Mouse (Mus musculus) inflammation-experienced regulatory T-cells, adult 6 months (primary cell): ENCODE measurements around the gene Gabarapl2. TPM values are rescaled to one million over a fixed set of nuclear protein-coding genes. Genes with fewer than 3 reads are reported as not detected.
"Not testable (repeated sequence)": the region's sequence is repeated elsewhere in the genome, so short reads cannot be mapped to it uniquely, and the experiment has no call there.

Source experiments
- ATAC-seq: one replicate; pipeline ENCODE4 v1.8.0; 2017
- polyA plus RNA-seq, 3 experiments: library from polyadenylated mRNA; unstranded; fragments of 100-300 nt; shearing (Covaris generic); gene quantifications; one replicate each; pipeline ENCODE4 v1.2.1; 2017

Gabarapl2 gene
- polyA plus RNA-seq, 3 experiments from 2014 or later = 252 to 286 (median 255) TPM

DNA sequence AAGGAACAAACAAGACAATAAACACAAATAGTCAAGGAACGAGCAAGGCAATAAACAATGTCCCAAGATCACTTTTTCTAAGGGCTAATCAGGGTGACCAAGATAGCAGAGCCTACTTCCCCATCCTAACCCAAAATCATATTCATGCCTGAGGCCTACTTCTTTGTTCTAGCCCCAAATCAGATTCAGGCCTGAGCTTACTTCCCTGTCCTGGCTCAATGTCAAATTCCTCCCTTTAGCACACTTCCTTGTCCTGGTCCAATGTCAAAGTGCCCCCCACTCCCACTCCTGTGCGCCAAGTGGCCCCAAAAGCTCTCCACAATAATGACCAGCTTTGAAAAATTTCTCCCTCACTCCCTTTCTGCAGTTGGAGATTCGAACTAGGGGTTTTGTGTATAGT is 3.3 kb upstream of the Gabarapl2 start:
- no peak for ATAC-seq

DNA sequence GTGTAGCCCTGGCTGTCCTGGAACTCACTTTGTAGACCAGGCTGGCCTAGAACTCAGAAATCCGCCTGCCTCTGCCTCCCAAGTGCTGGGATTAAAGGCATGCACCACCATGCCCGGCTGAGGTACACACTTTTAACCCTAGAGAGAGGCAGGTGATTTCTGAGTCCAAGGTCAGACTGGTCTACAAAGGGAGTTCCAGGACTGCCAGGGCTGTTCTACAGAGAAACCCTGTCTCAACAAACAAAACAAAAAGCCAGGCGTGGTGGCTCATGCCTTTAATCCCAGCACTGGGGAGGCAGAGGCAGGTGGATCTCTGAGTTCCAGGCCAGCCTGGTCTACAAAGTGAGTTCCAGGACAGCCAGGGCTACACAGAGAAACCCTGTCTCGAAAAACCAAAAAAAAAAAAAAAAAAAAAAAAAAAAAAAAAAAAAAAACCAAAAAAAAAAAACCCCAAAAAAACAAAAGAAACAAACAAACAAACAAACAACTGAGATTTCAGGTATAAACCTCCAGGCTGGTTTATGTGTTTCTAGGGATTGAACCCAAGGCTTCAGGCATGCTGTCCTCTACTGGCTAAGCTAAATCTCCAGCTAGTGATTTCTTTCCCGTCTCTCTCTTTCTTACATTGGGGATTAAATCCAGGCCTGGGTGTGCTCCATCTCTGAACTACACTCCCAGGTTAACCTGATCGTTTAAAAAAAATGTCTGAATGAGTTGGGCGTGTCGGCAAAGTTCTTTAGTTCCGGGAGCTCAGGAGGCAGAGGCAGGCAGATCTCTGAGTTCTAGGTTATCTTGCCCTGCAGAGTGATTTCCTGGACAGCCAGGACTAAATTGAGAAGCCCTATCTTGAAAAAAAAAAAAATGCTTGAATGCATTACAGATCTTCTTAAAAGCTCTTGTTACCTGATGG is 2.2 kb upstream of the Gabarapl2 start:
- ATAC-seq = not testable (repeated sequence)

- peak; percentile 42 for ATAC-seq
Observed at GRCm38 (mm10) chr8:111939516-111940142, 874 bp upstream of the Gabarapl2 start.

GRCm38 (mm10) chr8:111941101-111941454 is 575 bp downstream of the Gabarapl2 start:
- ATAC-seq = peak; percentile 43

DNA sequence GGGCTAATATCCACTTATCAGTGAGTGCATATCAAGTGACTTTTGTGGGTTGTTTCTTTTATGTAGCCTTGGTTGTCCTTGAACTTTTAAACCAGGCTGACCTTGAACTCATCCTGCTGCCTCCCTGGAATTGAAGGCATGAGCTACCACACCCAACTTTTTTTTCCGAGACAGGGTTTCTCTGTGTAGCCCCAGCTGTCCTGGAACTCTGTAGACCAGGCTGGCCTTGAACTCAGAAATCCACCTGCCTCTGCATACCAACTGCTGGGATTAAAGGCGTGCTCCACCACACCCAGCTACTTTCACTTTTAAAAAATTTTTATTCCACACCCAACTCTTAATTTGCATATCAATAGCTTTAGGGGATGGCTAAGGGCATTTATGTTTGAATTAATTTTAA is 3.0 kb downstream of the Gabarapl2 start:
- no peak for ATAC-seq

DNA sequence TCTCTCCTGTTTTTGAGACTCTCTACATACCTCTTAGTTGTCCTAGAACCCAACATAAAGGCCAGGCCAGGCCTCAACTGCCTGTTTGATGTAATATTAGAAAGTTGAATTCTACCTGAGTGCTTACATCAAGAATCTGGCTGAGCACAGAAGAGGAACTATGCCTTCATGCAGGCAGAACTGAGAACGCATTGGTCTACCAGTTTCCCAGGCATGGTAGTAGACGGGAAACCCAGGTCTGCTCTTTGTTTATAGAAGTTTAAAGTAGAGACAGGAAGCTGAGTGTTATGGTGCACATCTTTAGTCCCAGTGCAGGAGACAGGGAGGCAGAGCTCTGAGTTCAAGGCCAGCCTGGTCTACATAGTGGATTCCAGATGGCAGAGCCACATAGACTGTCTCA is 6.6 kb downstream of the Gabarapl2 start:
- no peak for ATAC-seq

GRCm38 (mm10) chr8:111947954-111948353 is 7.5 kb downstream of the Gabarapl2 start:
- no peak for ATAC-seq

- no peak for ATAC-seq
Observed at GRCm38 (mm10) chr8:111950846-111951245, 10.3 kb downstream of the Gabarapl2 start.

DNA sequence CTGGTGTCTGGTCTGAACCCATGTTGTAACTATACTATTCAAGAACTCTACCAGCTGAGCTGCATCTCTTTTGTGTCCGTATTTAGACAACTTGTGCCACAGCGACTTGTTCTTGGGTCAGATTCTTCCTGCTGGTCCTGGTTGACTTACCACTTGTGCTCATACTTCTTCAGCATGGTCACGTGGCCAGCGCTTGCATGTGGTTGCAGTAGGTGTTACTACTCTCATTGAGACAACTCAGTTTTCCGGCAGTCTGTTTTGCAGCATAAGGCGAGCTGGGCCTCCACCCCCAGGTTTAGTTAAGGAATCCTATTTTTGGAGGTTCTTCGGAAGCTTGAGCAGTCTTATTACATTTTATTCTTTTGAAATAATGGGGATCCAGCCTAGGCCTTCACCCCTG is 10.8 kb downstream of the Gabarapl2 start:
- ATAC-seq = no peak

- no peak for ATAC-seq
Observed at GRCm38 (mm10) chr8:111951936-111952335, 11.4 kb downstream of the Gabarapl2 start.

GRCm38 (mm10) chr8:111954844-111955594 is 14.5 kb downstream of the Gabarapl2 start:
- peak; percentile 53 for ATAC-seq

DNA sequence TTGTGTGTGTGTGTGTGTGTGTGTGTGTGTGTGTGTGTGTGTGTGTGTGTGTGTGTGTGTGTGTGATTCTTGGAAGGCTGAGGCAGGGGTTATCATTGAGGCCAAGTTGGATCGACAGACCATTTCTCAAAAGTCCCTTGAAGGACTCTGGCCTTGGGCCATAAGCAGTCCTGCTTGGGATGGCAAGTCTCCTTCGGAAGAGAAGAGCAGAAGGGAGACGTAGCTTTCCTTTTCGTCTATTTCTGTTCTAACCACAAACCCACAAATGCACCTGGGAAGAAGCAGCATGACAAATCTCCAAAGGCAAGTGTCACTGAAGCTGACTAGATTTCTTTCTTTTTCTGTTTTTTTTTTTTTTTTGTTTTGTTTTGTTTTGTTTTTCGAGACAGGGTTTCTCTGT is 15.4 kb downstream of the Gabarapl2 start:
- ATAC-seq = peak; percentile 30

- ATAC-seq = no peak
Observed at GRCm38 (mm10) chr8:111957231-111957630, 16.7 kb downstream of the Gabarapl2 start.

DNA sequence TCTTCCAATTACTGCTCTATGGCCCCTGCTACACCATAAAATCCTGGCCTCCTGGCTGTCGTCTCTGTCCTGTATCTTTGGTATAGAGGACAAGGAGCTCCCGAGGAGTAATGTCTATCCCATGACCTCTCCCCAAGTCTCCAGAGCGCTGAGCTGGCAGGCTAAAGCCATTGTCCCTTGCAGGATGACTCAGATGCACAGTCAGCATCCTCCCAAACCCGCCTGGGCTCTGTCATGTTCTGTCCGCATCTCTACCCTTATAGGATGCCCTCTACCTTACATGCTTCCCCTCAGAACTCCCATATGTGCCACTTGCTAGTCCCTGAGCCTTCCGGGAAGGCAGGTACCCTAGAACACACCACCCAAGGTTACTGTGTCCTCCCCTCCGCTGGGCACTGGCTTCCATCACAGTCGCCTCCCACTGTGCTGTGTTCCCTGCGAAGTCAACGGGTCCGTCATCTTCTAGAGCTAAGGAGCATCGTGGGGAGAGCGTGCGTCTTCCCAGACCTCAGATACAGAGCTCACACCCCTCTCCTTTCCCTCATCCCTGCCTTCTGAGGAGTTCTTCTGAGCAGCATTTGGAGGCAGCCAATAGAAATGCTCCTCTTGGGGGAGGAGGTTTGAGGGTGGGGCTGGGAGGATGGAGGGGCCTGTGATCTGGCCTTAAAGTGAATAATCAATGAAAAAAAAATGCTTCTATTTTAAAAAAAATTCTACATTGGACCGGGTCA is 20.3 kb downstream of the Gabarapl2 start:
- no peak for ATAC-seq

DNA sequence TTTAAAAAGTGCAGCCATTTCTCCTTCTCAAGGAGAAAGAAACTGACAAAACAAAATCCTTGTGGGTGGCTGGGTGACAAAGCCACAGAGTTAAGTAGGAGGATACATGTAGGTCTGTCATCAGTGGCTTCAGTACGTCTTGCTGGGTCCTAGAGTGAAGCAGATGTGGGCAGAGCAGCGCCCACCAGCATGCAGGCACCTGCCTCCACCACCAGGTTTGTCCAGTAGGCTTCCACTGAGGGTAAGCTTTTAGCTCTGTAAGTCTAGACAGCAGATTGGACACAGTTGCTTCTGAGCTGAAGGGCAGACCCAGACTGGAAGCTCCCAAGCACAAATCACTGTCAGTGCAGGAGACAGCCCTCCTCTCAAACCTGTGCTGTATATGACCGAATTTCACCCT is 20.8 kb downstream of the Gabarapl2 start:
- ATAC-seq = peak; percentile 35

DNA sequence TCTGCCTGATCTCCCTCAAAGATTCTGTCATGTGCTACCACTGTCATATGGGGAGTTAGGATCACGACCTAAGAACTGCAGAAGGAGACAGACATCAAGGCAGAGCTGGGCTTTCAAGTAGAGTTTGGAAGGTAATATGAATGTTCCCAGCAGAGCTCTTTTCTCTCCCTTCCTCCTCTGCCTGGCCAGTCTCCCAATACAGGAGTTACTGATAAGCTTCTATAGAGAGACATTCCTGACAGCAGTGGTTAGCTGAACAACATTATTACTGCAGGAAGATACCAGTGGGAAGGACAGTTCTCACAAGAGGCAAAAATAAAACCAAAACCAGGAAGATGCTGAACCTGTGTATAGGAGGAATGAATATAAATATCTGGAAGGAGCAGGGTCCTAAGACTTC is 22.1 kb downstream of the Gabarapl2 start:
- ATAC-seq = no peak

DNA sequence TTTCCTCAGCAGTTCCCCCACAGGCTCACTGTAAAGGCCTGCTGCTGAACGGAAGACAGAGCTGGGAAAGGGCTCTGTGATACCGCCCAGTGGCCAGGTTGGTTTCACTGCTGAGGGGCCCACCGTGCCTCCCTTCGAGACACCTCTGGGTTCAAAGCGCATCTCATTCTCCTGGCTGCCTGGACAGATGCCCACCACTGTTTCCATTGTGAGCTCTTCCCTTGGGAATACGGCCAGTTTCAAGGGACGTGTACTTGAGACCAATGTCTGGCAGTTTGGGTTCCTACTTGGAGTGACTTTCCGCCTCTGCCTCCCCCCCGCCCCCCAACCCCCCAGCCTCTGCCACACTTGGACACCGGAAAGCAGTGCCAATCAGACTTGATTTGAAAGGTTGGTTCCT is 22.6 kb downstream of the Gabarapl2 start:
- no peak for ATAC-seq

DNA sequence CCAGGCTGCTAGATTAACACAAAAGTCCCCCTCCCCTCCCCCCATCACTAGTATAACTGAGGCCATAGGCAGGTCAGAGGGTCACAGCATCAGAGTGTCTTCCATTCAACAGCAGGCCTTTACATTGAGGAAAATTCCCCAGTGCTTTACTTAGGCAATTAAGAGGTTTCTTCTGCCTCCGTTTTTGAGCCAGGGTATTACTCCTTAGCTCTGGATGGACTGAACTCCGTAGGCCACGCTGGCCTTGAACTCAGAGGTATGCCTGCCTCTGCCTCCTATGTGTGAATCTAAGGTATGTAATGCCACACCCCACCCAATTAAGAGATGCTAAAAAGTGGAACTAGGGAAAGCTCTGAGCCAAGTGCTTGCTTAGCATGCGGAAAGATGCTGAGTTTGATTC is 23.0 kb downstream of the Gabarapl2 start:
- ATAC-seq = no peak

DNA sequence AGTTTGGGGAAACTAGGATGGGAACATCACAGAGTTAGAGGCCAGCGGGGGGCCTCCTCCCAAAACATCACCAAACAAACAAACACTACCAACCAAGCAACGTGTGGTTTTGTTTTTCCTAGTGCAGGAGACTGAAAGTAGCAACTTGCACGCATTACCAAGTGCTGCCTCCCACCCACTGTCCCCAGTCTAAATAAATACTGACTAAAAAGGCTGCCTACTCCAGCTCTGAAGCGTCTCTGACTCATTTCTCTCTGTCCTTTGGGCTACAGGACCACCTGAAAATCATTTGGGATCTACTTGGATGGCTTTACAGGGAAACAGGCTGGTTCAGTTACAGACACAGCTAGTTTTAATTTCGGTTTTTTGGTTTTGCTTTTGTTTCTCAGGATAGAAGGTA is 23.8 kb downstream of the Gabarapl2 start:
- ATAC-seq = no peak

DNA sequence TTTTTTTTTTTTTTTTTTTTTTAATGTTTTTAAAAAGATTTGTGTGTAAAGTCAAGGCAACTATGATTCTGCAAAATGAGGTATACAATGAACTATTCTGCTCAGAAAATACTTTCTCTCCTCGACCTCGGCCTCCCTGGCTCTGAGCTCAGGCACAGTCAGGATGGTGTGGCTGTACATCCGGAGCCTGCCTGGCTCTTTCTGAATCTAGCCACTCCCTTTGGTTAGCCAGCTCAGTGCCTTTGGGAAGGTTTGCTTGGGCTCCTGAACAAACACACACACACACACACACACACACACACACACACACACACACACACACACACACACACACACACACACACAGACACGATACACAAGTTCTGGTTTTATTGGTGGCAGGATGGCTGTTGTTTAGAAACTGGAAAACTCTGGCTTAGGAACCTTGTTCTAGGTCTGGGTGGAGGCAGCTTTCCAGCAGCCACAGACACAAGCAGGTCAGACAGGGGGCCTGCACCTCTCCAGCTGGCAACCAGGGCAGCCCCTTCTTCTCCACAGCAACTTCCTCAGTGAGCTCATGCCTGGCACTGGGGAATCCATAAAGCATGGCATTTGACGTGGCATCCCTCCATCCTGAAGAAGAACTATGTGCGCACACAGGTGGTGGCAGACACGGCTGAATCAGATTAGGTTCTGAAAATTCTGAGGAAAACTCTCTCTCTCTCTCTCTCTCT is 24.5 kb downstream of the Gabarapl2 start:
- ATAC-seq = no peak

DNA sequence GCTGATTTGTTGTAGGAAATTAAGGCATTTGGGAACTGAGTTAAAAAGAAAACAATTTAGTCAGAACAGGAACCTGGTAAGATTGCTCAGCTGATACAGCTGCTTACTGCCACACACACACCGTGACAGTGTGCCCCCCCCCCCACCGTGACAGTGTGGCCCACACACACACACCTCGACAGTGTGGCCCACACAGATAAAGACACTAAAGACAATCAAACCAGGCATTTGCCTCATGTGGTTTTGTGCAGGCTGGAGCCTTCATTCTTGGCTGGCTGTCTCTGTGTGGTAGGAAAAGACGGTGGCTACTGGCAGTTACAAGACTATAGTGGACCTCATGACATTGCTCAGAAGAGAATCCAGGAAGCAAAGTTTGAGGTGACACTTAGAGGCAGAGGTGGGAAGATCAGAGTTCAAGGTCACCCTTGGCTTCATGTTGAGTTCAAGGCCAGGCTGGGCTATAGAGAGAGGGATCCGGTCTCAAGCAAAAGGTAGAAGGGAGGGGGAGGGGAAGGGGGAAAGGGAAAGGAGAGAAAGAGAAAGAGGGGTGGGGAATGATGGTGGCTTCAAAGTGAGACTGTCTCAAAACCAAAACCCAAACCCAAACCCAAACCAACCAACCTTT is 26.9 kb downstream of the Gabarapl2 start:
- peak; percentile 21 for ATAC-seq

DNA sequence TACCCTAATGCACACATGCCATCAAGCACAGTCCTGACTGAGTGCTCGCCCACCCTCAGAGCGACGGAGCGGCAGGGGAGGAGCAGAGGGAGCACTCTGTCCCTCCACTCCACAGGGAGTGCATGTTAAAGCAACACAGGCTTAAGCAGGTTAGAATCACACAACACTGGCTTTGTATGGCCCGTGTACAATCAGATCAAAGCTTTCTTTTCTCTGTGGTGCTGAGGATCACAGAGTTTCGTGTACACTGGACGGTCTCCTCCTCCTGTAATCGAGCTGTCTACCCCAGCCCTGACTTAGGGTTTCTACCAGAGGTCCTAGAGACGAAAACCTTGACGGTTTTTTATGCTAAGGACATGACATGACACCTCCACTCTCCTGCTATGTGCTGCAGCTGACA is 28.0 kb downstream of the Gabarapl2 start:
- ATAC-seq = no peak
